Mouse (Mus musculus): Measurements from ENCODE around the gene Dohh.

DNA sequence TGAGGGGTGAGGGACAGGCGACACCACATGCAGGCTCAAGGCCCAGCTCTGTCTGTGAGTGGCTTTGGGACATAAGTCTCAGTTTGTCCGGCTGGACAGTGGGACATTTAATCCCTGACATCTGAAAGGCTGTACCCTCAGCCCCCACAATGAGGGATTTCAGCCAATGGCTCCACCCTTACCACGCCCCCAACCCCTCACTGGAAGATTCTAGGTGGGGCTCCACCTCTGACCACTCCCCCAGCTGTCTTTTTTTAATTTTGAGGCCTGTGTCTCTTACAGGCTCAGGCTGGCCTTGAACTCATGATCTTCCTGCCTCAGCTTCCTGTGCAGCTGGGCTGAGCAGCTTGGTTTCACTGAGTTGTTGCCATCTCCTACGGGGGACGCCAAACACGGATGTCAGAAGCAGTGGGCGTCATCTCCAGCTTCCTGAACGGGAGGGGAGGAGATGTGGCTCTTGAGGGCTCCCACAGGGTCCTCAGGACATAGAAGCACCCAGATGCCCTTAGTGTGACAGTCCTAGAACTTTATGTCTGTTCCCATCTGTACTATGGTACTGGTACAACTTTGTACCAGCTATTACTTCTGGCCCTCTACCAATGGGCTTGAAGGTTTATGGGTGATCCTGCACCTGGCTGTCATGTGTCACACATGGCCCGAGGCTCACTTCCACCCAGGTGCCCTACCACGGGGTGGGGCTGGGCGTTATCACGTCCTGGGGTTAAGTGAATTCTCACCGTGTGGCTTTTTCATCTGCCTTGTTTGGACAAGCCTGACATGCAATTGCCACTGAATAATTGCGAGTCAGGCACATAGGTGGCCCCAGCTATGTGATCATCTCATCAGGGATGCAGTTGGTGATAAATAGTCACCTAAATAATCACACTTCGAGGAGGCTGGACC lies 50.4 kb downstream of the Dohh start:
- TF ChIP-seq CTCF (IDR thresholded peaks at IDR 0.05; ENCODE audit: low read depth) = no peak
- TF ChIP-seq EP300 (IDR thresholded peaks at IDR 0.05; ENCODE audit: low read depth) = no peak

Measured in liver, postnatal 0 days (tissue).